Mouse (Mus musculus) intestine, embryonic 15.5 days (tissue): ENCODE results near the gene Gpr3. TPM values are rescaled to one million over a fixed set of nuclear protein-coding genes. Genes with fewer than 3 reads are reported as not detected.

Experiments used
- polyA plus RNA-seq: library from polyadenylated mRNA; unstranded; fragments of >200 nt; fragmentation: Nextera tagmentation; extraction: Ambion mirVana; gene quantifications from 2 replicates; pipeline ENCODE4 v1.2.1, GENCODE M21; 2015

Gene Gpr3
- polyA plus RNA-seq, 1 experiment from 2014 or later, result 0.14 TPM

Other genes starting within 250 kb of the Gpr3 start
- 2.3 and 3.7 TPM in 2 replicates for gene Fgr, start 238.4 kb downstream of the Gpr3 start, polyA plus RNA-seq
- gene Ahdc1, start 201.3 kb downstream of the Gpr3 start, polyA plus RNA-seq, result 5.4 and 6.3 TPM in 2 replicates
- 92.5 and 115 TPM in 2 replicates for gene Wasf2, start 82.0 kb downstream of the Gpr3 start, polyA plus RNA-seq
- 2.7 and 2.8 TPM in 2 replicates for gene Cd164l2, start 405 bp downstream of the Gpr3 start, polyA plus RNA-seq
- 3.0 and 3.2 TPM in 2 replicates for gene Map3k6, start 28.3 kb upstream of the Gpr3 start, polyA plus RNA-seq
- 2.7 and 3.0 TPM in 2 replicates for gene Sytl1, start 50.6 kb upstream of the Gpr3 start, polyA plus RNA-seq
- gene Tmem222, start 65.3 kb upstream of the Gpr3 start, polyA plus RNA-seq, result 68.7 and 72.2 TPM in 2 replicates
- 13.9 and 17.0 TPM in 2 replicates for gene Wdtc1, start 140.9 kb upstream of the Gpr3 start, polyA plus RNA-seq
- 8.5 and 9.3 TPM in 2 replicates for gene Slc9a1, start 157.2 kb upstream of the Gpr3 start, polyA plus RNA-seq